In genomic region chr8:115359701-115360100, GRCm38 (mm10) we compare ENCODE assay signal across 18 mouse cellular contexts.
DNase-seq lines count a peak whose midpoint lies in the region; ATAC-seq lines count a peak whose summit lies in the region.
"Had no signal": no experiment of that assay in that cellular context is flagged by ENCODE, and none has a peak within 500 bp of the region (broad histone marks: within the 10 kb centered on the region; RNA-seq: fewer than 3 reads in every experiment).

No protein-coding gene starts in this region.

- no peak overlapping the region for H3K9ac ChIP-seq in neural tube, embryonic 11.5 days (ENCODE audit: low read length)
- H3K9ac ChIP-seq in midbrain, embryonic 11.5 days (ENCODE audit: low read length): no peak overlapping the region
- H3K9ac ChIP-seq: forebrain, embryonic 13.5 days had no signal

- H3K36me3 ChIP-seq in neural tube, embryonic 11.5 days (ENCODE audit: control insufficient read depth, insufficient read depth, low read length): no peaks in the 10 kb centered on the region
- H3K36me3 ChIP-seq in midbrain, embryonic 11.5 days (ENCODE audit: control insufficient read depth, insufficient read depth, low read length): no peaks in the 10 kb centered on the region
- H3K36me3 ChIP-seq: hindbrain, embryonic 10.5 days had no signal

- no peak for ATAC-seq in neural tube, embryonic 11.5 days (ENCODE audit: insufficient read depth, low FRiP score, low TSS enrichment)
- ATAC-seq in midbrain, embryonic 11.5 days (ENCODE audit: low FRiP score): no peak
- ATAC-seq: forebrain, embryonic 13.5 days; Patski had no signal

- WGBS in neural tube, embryonic 11.5 days: 51% methylated on average over 12 of the region's 12 CpGs
- 62% methylated on average over 12 of the region's 12 CpGs for WGBS in midbrain, embryonic 11.5 days

- no peak overlapping the region for H3K4me3 ChIP-seq in neural tube, embryonic 11.5 days (ENCODE audit: low read depth, low read length)
- H3K4me3 ChIP-seq in midbrain, embryonic 11.5 days (ENCODE audit: low read depth, low read length): no peak overlapping the region
- H3K4me3 ChIP-seq: forebrain, embryonic 13.5 days; gastrocnemius, adult 2 months; hindbrain, embryonic 10.5 days; left cerebral cortex, adult 2 months; megakaryocyte, embryonic 14.5 days had no signal

- peak; percentile 19 for DNase-seq in neural tube, embryonic 11.5 days (ENCODE audit: low spot score)
- DNase-seq in neural tube, embryonic 10.5 days (ENCODE audit: extremely low spot score, low spot score): no peak
- peak; percentile 39 for DNase-seq in embryo, embryonic 10.5 days (ENCODE audit: low spot score)
- DNase-seq in hindlimb bud, embryonic 11.5 days (ENCODE audit: extremely low spot score, low read depth, low spot score): peak; percentile 24
- DNase-seq in midbrain, embryonic 11.5 days (ENCODE audit: low spot score, missing footprints): no peak
- no peak for DNase-seq in adrenal gland, postnatal 14 days
- DNase-seq in B cell, adult 2 months: no peak
- DNase-seq: gastrocnemius, adult 2 months; heart, adult 18-20 months; kidney, adult 8-10 months; kidney, postnatal 25 days; lung, postnatal 14 days; thymus, postnatal 36 days had no signal

- no peak overlapping the region for H3K4me2 ChIP-seq in neural tube, embryonic 11.5 days (ENCODE audit: low read depth)
- H3K4me2 ChIP-seq in midbrain, embryonic 11.5 days: no peak overlapping the region
- H3K4me2 ChIP-seq: forebrain, embryonic 13.5 days had no signal

- no peak overlapping the region for H3K27ac ChIP-seq in neural tube, embryonic 11.5 days (ENCODE audit: low read depth, low read length)
- H3K27ac ChIP-seq in midbrain, embryonic 11.5 days (ENCODE audit: low read depth, low read length): no peak overlapping the region
- H3K27ac ChIP-seq: forebrain, embryonic 13.5 days; gastrocnemius, adult 2 months; hindbrain, embryonic 10.5 days; left cerebral cortex, adult 2 months had no signal

- peaks cover 6% of the 10 kb centered on the region for H3K4me1 ChIP-seq in neural tube, embryonic 11.5 days (ENCODE audit: control insufficient read depth, insufficient read depth, low read length)
- H3K4me1 ChIP-seq in midbrain, embryonic 11.5 days (ENCODE audit: control insufficient read depth, insufficient read depth, low read length): peaks cover 7% of the 10 kb centered on the region; the same call in 1 of the 2 replicates
- H3K4me1 ChIP-seq: megakaryocyte, embryonic 14.5 days had no signal

- 0 out of 2 replicates have a peak, but pooled peaks cover 3% of the 10 kb centered on the region for H3K9me3 ChIP-seq in neural tube, embryonic 11.5 days (ENCODE audit: control insufficient read depth, low read length)
- no peaks in the 10 kb centered on the region; the same call in 1 of the 2 replicates for H3K9me3 ChIP-seq in midbrain, embryonic 11.5 days (ENCODE audit: control insufficient read depth, low read length)

- no peaks in the 10 kb centered on the region for H3K27me3 ChIP-seq in neural tube, embryonic 11.5 days (ENCODE audit: control insufficient read depth, insufficient read depth, low read length)
- no peaks in the 10 kb centered on the region for H3K27me3 ChIP-seq in midbrain, embryonic 11.5 days (ENCODE audit: control insufficient read depth, insufficient read depth, low read length)
- H3K27me3 ChIP-seq: forebrain, embryonic 13.5 days; megakaryocyte, embryonic 14.5 days had no signal

Comparison
In these comparisons a context has a peak if more than half of its experiments do, and no peak if none do; other contexts are left out.
1. DNase-seq: peak in neural tube, embryonic 11.5 days (single experiment), embryo, embryonic 10.5 days (single experiment) and hindlimb bud, embryonic 11.5 days (single experiment); none in neural tube, embryonic 10.5 days (single experiment), midbrain, embryonic 11.5 days (single experiment), adrenal gland, postnatal 14 days (single experiment) and B cell, adult 2 months (0 of 2).